Mouse (Mus musculus): ENCODE data around the gene Jmjd7. TPM values are rescaled to one million over a fixed set of nuclear protein-coding genes. Genes with fewer than 3 reads are reported as not detected.

The Jmjd7 gene
- polyA plus RNA-seq, 1 experiment from 2014 or later: 17.4 TPM

- Histone ChIP-seq H3K9me3 (ENCODE audit: control insufficient read depth, low read length) (no peaks in the 10 kb centered on the region), H3K9ac (replicated peaks; ENCODE audit: low read depth, low read length) (no peak overlapping the region), H3K4me1 (replicated peaks; ENCODE audit: control insufficient read depth, insufficient read depth, low read length) (no peaks in the 10 kb centered on the region), H3K4me2 (ENCODE audit: low read length) (no peak overlapping the region), H3K36me3 (ENCODE audit: control insufficient read depth, insufficient read depth) (no peaks in the 10 kb centered on the region), H3K4me3 (replicated peaks; ENCODE audit: low read length) (no peak overlapping the region), H3K27ac (ENCODE audit: low read length) (no peak overlapping the region), H3K27me3 (replicated peaks; ENCODE audit: control insufficient read depth, insufficient read depth, low read length) (no peaks in the 10 kb centered on the region)
- ATAC-seq: no peak
- 60% methylated on average over 10 of the region's 10 CpGs for WGBS
Observed at GRCm38 (mm10) chr2:120049632-120050274, 22.5 kb downstream of the Jmjd7 start.

DNA sequence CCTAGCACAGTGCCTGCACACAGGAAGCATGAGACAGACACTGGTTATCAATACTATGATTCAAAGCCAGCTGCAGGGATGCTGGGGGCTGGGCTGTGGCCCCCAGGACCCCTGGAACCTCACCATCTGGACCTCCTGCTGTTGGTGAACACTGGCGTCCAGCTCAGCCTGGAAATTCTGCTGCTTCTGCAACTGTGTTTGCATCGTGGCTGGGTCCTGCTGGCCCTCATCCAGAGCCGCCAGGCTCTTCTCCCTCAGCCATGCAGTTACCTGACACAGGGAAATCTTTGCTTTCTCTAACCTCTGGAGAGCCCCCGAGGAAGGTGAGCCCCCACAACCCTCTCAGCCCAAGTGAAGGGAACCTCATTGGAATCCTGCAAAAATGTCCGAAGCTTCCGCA, 24.1 kb downstream of the Jmjd7 start:
- Histone ChIP-seq H3K4me1 (replicated peaks; ENCODE audit: control insufficient read depth, insufficient read depth, low read length) (no peaks in the 10 kb centered on the region), H3K27me3 (replicated peaks; ENCODE audit: control insufficient read depth, insufficient read depth, low read length) (no peaks in the 10 kb centered on the region), H3K9ac (replicated peaks; ENCODE audit: low read depth, low read length) (no peak overlapping the region), H3K4me2 (ENCODE audit: low read length) (no peak overlapping the region), H3K9me3 (ENCODE audit: control insufficient read depth, low read length) (no peaks in the 10 kb centered on the region), H3K27ac (ENCODE audit: low read length) (no peak overlapping the region), H3K36me3 (ENCODE audit: control insufficient read depth, insufficient read depth) (no peaks in the 10 kb centered on the region), H3K4me3 (replicated peaks; ENCODE audit: low read length) (no peak overlapping the region)
- no peak for ATAC-seq
- WGBS: 61% methylated on average over 6 of the region's 6 CpGs

DNA sequence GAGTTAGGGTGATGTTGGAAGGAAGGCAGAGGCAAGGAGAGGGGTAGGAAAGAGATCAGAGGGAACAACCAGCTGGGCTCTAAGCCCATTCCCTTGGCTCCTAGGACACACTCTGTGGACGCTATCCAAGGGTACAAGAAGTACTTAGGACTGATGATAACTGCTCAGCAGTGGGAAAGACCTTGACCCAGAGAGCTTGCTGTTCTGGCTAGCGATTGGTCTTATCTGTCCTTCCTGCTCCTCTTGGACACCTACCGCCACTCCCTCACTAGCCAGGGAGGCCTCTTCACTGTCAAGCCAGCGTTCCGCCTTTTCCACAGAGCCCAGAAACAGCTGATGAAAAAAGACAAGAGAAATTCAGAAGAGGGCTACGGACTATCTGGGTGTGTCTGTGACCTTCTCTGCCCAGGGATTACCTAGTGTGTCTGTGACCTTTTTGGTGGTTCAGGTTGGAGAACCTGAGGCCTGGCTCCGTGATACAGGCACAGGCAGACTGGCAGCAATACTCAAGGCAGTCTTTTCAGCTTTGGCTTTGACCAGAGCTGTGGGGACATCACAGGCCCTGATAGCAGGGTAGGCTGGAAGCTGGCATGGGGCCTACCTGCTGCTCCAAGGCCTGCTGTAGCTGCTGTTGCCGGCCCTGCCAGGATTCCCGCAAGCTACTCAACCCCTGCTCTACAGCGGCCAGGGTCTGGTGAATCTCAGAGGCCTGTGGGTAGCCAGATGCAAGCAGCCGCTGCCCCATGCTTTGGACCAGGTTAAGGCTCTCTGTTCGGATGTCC, 27.7 kb downstream of the Jmjd7 start:
- H3K9me3 ChIP-seq (ENCODE audit: control insufficient read depth, low read length): no peaks in the 10 kb centered on the region
- H3K27me3 ChIP-seq (replicated peaks; ENCODE audit: control insufficient read depth, insufficient read depth, low read length): no peaks in the 10 kb centered on the region
- H3K4me2 ChIP-seq (ENCODE audit: low read length): no peak overlapping the region
- no peak overlapping the region for H3K4me3 ChIP-seq (replicated peaks; ENCODE audit: low read length)
- no peaks in the 10 kb centered on the region for H3K36me3 ChIP-seq (ENCODE audit: control insufficient read depth, insufficient read depth)
- H3K9ac ChIP-seq (replicated peaks; ENCODE audit: low read depth, low read length): no peak overlapping the region
- no peak overlapping the region for H3K27ac ChIP-seq (ENCODE audit: low read length)
- no peak for ATAC-seq
- H3K4me1 ChIP-seq (replicated peaks; ENCODE audit: control insufficient read depth, insufficient read depth, low read length): no peaks in the 10 kb centered on the region
- 92% methylated on average over 12 of the region's 12 CpGs for WGBS

GRCm38 (mm10) chr2:120055923-120056322, 28.6 kb downstream of the Jmjd7 start:
- Histone ChIP-seq H3K4me2 (ENCODE audit: low read length) (no peak overlapping the region), H3K4me3 (replicated peaks; ENCODE audit: low read length) (no peak overlapping the region), H3K4me1 (replicated peaks; ENCODE audit: control insufficient read depth, insufficient read depth, low read length) (no peaks in the 10 kb centered on the region), H3K27ac (ENCODE audit: low read length) (no peak overlapping the region), H3K27me3 (replicated peaks; ENCODE audit: control insufficient read depth, insufficient read depth, low read length) (no peaks in the 10 kb centered on the region), H3K9me3 (ENCODE audit: control insufficient read depth, low read length) (no peaks in the 10 kb centered on the region), H3K9ac (replicated peaks; ENCODE audit: low read depth, low read length) (no peak overlapping the region), H3K36me3 (ENCODE audit: control insufficient read depth, insufficient read depth) (no peaks in the 10 kb centered on the region)
- no peak for ATAC-seq
- 68% methylated on average over 10 of the region's 10 CpGs for WGBS

DNA sequence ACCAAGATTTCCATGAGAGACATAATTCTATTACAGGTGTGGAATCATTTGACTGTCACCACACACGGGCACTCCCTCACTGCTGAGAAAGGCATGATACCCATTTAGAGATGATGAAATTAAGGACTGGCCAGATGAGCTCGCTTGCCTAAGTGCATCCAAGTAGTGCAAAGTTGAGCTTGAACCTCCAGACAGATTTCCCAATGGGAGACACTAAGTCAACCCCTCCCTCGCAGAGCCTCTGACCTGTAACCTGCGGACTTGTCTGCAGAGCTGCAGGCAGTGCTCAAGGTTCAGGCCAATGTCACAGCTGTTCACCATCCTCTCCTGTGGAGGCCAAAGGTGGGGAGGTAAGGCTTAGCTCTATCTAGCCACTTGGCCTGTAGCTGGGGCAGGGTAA, 31.5 kb downstream of the Jmjd7 start:
- Histone ChIP-seq H3K27ac (ENCODE audit: low read length) (no peak overlapping the region), H3K4me2 (ENCODE audit: low read length) (no peak overlapping the region), H3K9me3 (ENCODE audit: control insufficient read depth, low read length) (no peaks in the 10 kb centered on the region), H3K27me3 (replicated peaks; ENCODE audit: control insufficient read depth, insufficient read depth, low read length) (no peaks in the 10 kb centered on the region), H3K4me1 (replicated peaks; ENCODE audit: control insufficient read depth, insufficient read depth, low read length) (no peaks in the 10 kb centered on the region), H3K4me3 (replicated peaks; ENCODE audit: low read length) (no peak overlapping the region), H3K36me3 (ENCODE audit: control insufficient read depth, insufficient read depth) (no peaks in the 10 kb centered on the region), H3K9ac (replicated peaks; ENCODE audit: low read depth, low read length) (no peak overlapping the region)
- 82% methylated on average over 4 of the region's 4 CpGs for WGBS
- no peak for ATAC-seq

DNA sequence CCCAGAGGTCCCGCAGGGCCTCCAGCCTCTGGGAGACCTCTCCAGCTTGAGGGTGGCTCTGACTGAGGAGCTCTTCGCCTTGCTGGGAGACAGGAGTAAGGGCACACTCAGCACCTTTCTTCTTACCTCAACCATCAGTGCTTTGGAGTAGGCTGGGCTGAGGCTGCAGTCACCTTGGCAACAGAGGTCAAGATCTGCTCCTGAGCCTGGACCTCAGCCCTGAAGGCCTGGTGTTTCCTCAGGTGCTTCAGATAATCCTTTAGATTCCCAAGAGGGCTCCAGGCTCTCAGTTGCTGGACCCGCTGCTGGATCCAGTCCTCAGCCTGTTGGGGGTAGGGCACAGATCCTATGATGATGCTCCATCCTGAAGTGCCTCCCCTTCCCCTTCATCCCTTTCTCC, 32.2 kb downstream of the Jmjd7 start:
- H3K9ac ChIP-seq (replicated peaks; ENCODE audit: low read depth, low read length): no peak overlapping the region
- no peaks in the 10 kb centered on the region for H3K36me3 ChIP-seq (ENCODE audit: control insufficient read depth, insufficient read depth)
- ATAC-seq: no peak
- 86% methylated on average over 3 of the region's 3 CpGs for WGBS
- H3K27ac ChIP-seq (ENCODE audit: low read length): no peak overlapping the region
- no peaks in the 10 kb centered on the region for H3K27me3 ChIP-seq (replicated peaks; ENCODE audit: control insufficient read depth, insufficient read depth, low read length)
- H3K4me2 ChIP-seq (ENCODE audit: low read length): no peak overlapping the region
- no peaks in the 10 kb centered on the region for H3K4me1 ChIP-seq (replicated peaks; ENCODE audit: control insufficient read depth, insufficient read depth, low read length)
- no peaks in the 10 kb centered on the region for H3K9me3 ChIP-seq (ENCODE audit: control insufficient read depth, low read length)
- H3K4me3 ChIP-seq (replicated peaks; ENCODE audit: low read length): no peak overlapping the region

DNA sequence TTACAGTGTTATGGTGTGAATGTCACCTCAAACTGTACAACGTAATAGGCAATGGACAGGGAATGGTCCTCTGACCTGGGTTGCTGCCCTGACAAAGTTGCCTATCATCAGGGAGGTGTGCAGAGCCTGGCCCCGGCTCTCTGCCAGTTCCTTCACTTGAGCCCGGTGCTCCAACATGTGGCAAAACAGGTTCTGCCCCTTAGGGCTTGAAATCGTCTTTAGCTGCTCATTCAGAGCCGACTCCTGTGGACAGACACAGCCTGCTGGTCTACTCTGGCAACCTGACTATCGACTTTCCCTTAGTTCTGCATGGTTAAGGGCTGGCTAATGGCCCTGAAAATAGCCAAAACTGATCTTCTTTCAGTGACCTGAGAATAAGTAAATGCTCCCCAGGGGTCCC, 32.9 kb downstream of the Jmjd7 start:
- Histone ChIP-seq H3K27ac (ENCODE audit: low read length) (no peak overlapping the region), H3K4me2 (ENCODE audit: low read length) (no peak overlapping the region), H3K36me3 (ENCODE audit: control insufficient read depth, insufficient read depth) (no peaks in the 10 kb centered on the region), H3K9ac (replicated peaks; ENCODE audit: low read depth, low read length) (no peak overlapping the region), H3K9me3 (ENCODE audit: control insufficient read depth, low read length) (no peaks in the 10 kb centered on the region), H3K27me3 (replicated peaks; ENCODE audit: control insufficient read depth, insufficient read depth, low read length) (no peaks in the 10 kb centered on the region), H3K4me3 (replicated peaks; ENCODE audit: low read length) (no peak overlapping the region), H3K4me1 (replicated peaks; ENCODE audit: control insufficient read depth, insufficient read depth, low read length) (no peaks in the 10 kb centered on the region)
- ATAC-seq: no peak
- 76% methylated on average over 6 of the region's 6 CpGs for WGBS

DNA sequence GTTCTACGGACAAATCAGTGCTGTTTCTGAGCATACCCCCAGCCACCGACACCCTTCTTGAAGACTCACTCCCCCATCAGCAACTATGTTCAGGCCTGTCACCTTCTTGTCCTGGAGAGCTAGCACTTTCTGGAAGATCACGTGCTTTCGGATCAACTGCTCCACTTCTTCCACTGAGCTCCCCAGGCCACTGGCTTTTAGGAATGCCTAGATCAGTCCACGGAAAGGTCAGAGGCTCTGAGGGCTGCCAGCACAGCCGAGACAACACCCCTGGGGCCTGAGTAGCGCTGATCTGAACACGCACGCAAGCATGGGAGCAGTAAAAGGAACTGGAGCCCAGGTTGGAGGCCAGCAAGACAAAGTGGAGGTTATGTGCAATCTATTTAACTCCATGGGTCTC, 33.4 kb downstream of the Jmjd7 start:
- Histone ChIP-seq H3K4me2 (ENCODE audit: low read length) (no peak overlapping the region), H3K36me3 (ENCODE audit: control insufficient read depth, insufficient read depth) (no peaks in the 10 kb centered on the region), H3K4me1 (replicated peaks; ENCODE audit: control insufficient read depth, insufficient read depth, low read length) (no peaks in the 10 kb centered on the region), H3K9ac (replicated peaks; ENCODE audit: low read depth, low read length) (no peak overlapping the region), H3K27me3 (replicated peaks; ENCODE audit: control insufficient read depth, insufficient read depth, low read length) (no peaks in the 10 kb centered on the region), H3K9me3 (ENCODE audit: control insufficient read depth, low read length) (no peaks in the 10 kb centered on the region), H3K4me3 (replicated peaks; ENCODE audit: low read length) (no peak overlapping the region), H3K27ac (ENCODE audit: low read length) (no peak overlapping the region)
- 81% methylated on average over 9 of the region's 9 CpGs for WGBS
- no peak for ATAC-seq

- Histone ChIP-seq H3K4me1 (replicated peaks; ENCODE audit: control insufficient read depth, insufficient read depth, low read length) (no peaks in the 10 kb centered on the region), H3K27ac (ENCODE audit: low read length) (no peak overlapping the region), H3K9ac (replicated peaks; ENCODE audit: low read depth, low read length) (no peak overlapping the region), H3K9me3 (ENCODE audit: control insufficient read depth, low read length) (no peaks in the 10 kb centered on the region), H3K4me2 (ENCODE audit: low read length) (no peak overlapping the region), H3K4me3 (replicated peaks; ENCODE audit: low read length) (no peak overlapping the region), H3K27me3 (replicated peaks; ENCODE audit: control insufficient read depth, insufficient read depth, low read length) (no peaks in the 10 kb centered on the region), H3K36me3 (ENCODE audit: control insufficient read depth, insufficient read depth) (no peaks in the 10 kb centered on the region)
- WGBS: 75% methylated on average over 8 of the region's 8 CpGs
- no peak for ATAC-seq
Observed at GRCm38 (mm10) chr2:120062248-120062647, 35.0 kb downstream of the Jmjd7 start.

Data from forebrain, embryonic 16.5 days (tissue).